Mouse (Mus musculus): ENCODE results near the gene Lipk.

Gene Lipk

GRCm38 (mm10) chr19:34008002-34008401 lies at the start of gene Lipk:
Gene Lipk (plus strand): TSS chr19:34008290.
- DNase-seq (ENCODE audit: low spot score): no peak

- no peak for DNase-seq (ENCODE audit: low spot score)
Measured at GRCm38 (mm10) chr19:33960887-33961286, 47.2 kb upstream of the Lipk start, which contains the start of gene Lipf. Gene Lipf (plus strand): TSS chr19:33961187.

- no peak for DNase-seq (ENCODE audit: low spot score)
Measured at GRCm38 (mm10) chr19:33979007-33979406, 29.1 kb upstream of the Lipk start.

GRCm38 (mm10) chr19:33983043-33983442 lies 25.0 kb upstream of the Lipk start:
- DNase-seq (ENCODE audit: low spot score): no peak

- no peak for DNase-seq (ENCODE audit: low spot score)
Measured at GRCm38 (mm10) chr19:34021440-34022172, 13.5 kb downstream of the Lipk start.

GRCm38 (mm10) chr19:34022759-34023158 lies 14.7 kb downstream of the Lipk start:
- DNase-seq (ENCODE audit: low spot score): no peak

GRCm38 (mm10) chr19:34039731-34040130 lies 31.6 kb downstream of the Lipk start:
- DNase-seq (ENCODE audit: low spot score): no peak

- no peak for DNase-seq (ENCODE audit: low spot score)
Measured at GRCm38 (mm10) chr19:34043008-34043407, 34.9 kb downstream of the Lipk start.

- no peak for DNase-seq (ENCODE audit: low spot score)
Measured at GRCm38 (mm10) chr19:34049371-34050039, 41.4 kb downstream of the Lipk start.

GRCm38 (mm10) chr19:34051502-34051901 lies 43.4 kb downstream of the Lipk start:
- no peak for DNase-seq (ENCODE audit: low spot score)

- DNase-seq (ENCODE audit: low spot score): no peak
Measured at GRCm38 (mm10) chr19:34063547-34063946, 55.5 kb downstream of the Lipk start.

- DNase-seq (ENCODE audit: low spot score): no peak
Measured at GRCm38 (mm10) chr19:34064059-34064458, 56.0 kb downstream of the Lipk start.

- no peak for DNase-seq (ENCODE audit: low spot score)
Measured at GRCm38 (mm10) chr19:34066779-34067472, 58.8 kb downstream of the Lipk start, which contains the start of gene Lipn. Gene Lipn (plus strand): TSS chr19:34067358.

GRCm38 (mm10) chr19:34074239-34074638 lies 66.1 kb downstream of the Lipk start:
- DNase-seq (ENCODE audit: low spot score): no peak

- DNase-seq (ENCODE audit: low spot score): no peak
Measured at GRCm38 (mm10) chr19:34078130-34078529, 70.0 kb downstream of the Lipk start.

GRCm38 (mm10) chr19:34089011-34089680 lies 81.1 kb downstream of the Lipk start:
- DNase-seq (ENCODE audit: low spot score): no peak

GRCm38 (mm10) chr19:34095381-34095780 lies 87.3 kb downstream of the Lipk start:
- no peak for DNase-seq (ENCODE audit: low spot score)

- no peak for DNase-seq (ENCODE audit: low spot score)
Measured at GRCm38 (mm10) chr19:34096228-34096627, 88.1 kb downstream of the Lipk start.
